Mouse (Mus musculus): ENCODE data around the gene Igfn1. TPM values are rescaled to one million over a fixed set of nuclear protein-coding genes. Genes with fewer than 3 reads are reported as not detected.

Gene Igfn1
- polyA plus RNA-seq, 1 experiment from 2014 or later: not detected

GRCm38 (mm10) chr1:135972576-135972975, 33.6 kb downstream of the Igfn1 start:
- Histone ChIP-seq H3K27ac (no peak overlapping the region), H3K4me3 (ENCODE audit: inconsistent target) (no peak overlapping the region), H3K36me3 (ENCODE audit: inconsistent target) (no peaks in the 10 kb centered on the region), H3K79me2 (ENCODE audit: inconsistent target) (no peaks in the 10 kb centered on the region)
- 94% methylated on average over 3 of the region's 3 CpGs for WGBS (ENCODE audit: missing documents)

- WGBS (ENCODE audit: missing documents): 85% methylated on average over 2 of the region's 2 CpGs
- Histone ChIP-seq H3K79me2 (ENCODE audit: inconsistent target) (no peaks in the 10 kb centered on the region), H3K36me3 (ENCODE audit: inconsistent target) (no peaks in the 10 kb centered on the region), H3K27ac (no peak overlapping the region), H3K4me3 (ENCODE audit: inconsistent target) (no peak overlapping the region)
These were observed 35.7 kb downstream of the Igfn1 start for GRCm38 (mm10) chr1:135970486-135970885.

- H3K79me2 ChIP-seq (ENCODE audit: inconsistent target): no peaks in the 10 kb centered on the region
These were observed 38.4 kb downstream of the Igfn1 start for GRCm38 (mm10) chr1:135967739-135968138.

GRCm38 (mm10) chr1:135964561-135964960, 41.6 kb downstream of the Igfn1 start:
- H3K27ac ChIP-seq: no peak overlapping the region
- no peaks in the 10 kb centered on the region for H3K36me3 ChIP-seq (ENCODE audit: inconsistent target)
- no peak overlapping the region for H3K4me3 ChIP-seq (ENCODE audit: inconsistent target)
- WGBS (ENCODE audit: missing documents): 89% methylated on average over 11 of the region's 11 CpGs
- H3K79me2 ChIP-seq (ENCODE audit: inconsistent target): no peaks in the 10 kb centered on the region

More at GRCm38 (mm10) chr1:135967739-135968138, 38.4 kb downstream of the Igfn1 start:
- H3K27ac ChIP-seq: no peak overlapping the region
- H3K4me3 ChIP-seq (ENCODE audit: inconsistent target): no peak overlapping the region
- WGBS (ENCODE audit: missing documents): 88% methylated on average over 4 of the region's 4 CpGs
- H3K36me3 ChIP-seq (ENCODE audit: inconsistent target): no peaks in the 10 kb centered on the region

GRCm38 (mm10) chr1:135963177-135963576, 43.0 kb downstream of the Igfn1 start:
- 27% methylated on average over 5 of the region's 5 CpGs for WGBS (ENCODE audit: missing documents)
- no peaks in the 10 kb centered on the region for H3K79me2 ChIP-seq (ENCODE audit: inconsistent target)
- H3K4me3 ChIP-seq (ENCODE audit: inconsistent target): no peak overlapping the region
- no peak overlapping the region for H3K27ac ChIP-seq
- H3K36me3 ChIP-seq (ENCODE audit: inconsistent target): no peaks in the 10 kb centered on the region

- Histone ChIP-seq H3K79me2 (ENCODE audit: inconsistent target) (no peaks in the 10 kb centered on the region), H3K27ac (no peak overlapping the region)
- 41% methylated on average over 4 of the region's 4 CpGs for WGBS (ENCODE audit: missing documents)
These were observed 47.7 kb downstream of the Igfn1 start for GRCm38 (mm10) chr1:135958483-135958882.

GRCm38 (mm10) chr1:135948871-135949270, 57.3 kb downstream of the Igfn1 start:
- no peaks in the 10 kb centered on the region for H3K79me2 ChIP-seq (ENCODE audit: inconsistent target)
- H3K27ac ChIP-seq: no peak overlapping the region
- H3K4me3 ChIP-seq (ENCODE audit: inconsistent target): no peak overlapping the region
- no peaks in the 10 kb centered on the region for H3K36me3 ChIP-seq (ENCODE audit: inconsistent target)
- WGBS (ENCODE audit: missing documents): 86% methylated on average over 2 of the region's 2 CpGs

More at GRCm38 (mm10) chr1:135958483-135958882, 47.7 kb downstream of the Igfn1 start:
- Histone ChIP-seq H3K36me3 (ENCODE audit: inconsistent target) (no peaks in the 10 kb centered on the region), H3K4me3 (ENCODE audit: inconsistent target) (no peak overlapping the region)

- H3K79me2 ChIP-seq (ENCODE audit: inconsistent target): no peaks in the 10 kb centered on the region
- no peaks in the 10 kb centered on the region for H3K36me3 ChIP-seq (ENCODE audit: inconsistent target)
- no peak overlapping the region for H3K4me3 ChIP-seq (ENCODE audit: inconsistent target)
- H3K27ac ChIP-seq: no peak overlapping the region
- WGBS (ENCODE audit: missing documents): 30% methylated on average over 4 of the region's 4 CpGs
These were observed 59.9 kb downstream of the Igfn1 start for GRCm38 (mm10) chr1:135946247-135946646.

- 8% methylated on average over 7 of the region's 7 CpGs for WGBS (ENCODE audit: missing documents)
- H3K27ac ChIP-seq: no peak overlapping the region
- H3K79me2 ChIP-seq (ENCODE audit: inconsistent target): no peaks in the 10 kb centered on the region
- H3K4me3 ChIP-seq (ENCODE audit: inconsistent target): no peak overlapping the region
- H3K36me3 ChIP-seq (ENCODE audit: inconsistent target): no peaks in the 10 kb centered on the region
These were observed 60.4 kb downstream of the Igfn1 start for GRCm38 (mm10) chr1:135945711-135946110.

- no peak overlapping the region for H3K27ac ChIP-seq
These were observed 61.4 kb downstream of the Igfn1 start for GRCm38 (mm10) chr1:135944526-135945259.

GRCm38 (mm10) chr1:135943713-135944112, 62.4 kb downstream of the Igfn1 start:
- Histone ChIP-seq H3K27ac (no peak overlapping the region), H3K79me2 (ENCODE audit: inconsistent target) (no peaks in the 10 kb centered on the region), H3K4me3 (ENCODE audit: inconsistent target) (no peak overlapping the region), H3K36me3 (ENCODE audit: inconsistent target) (no peaks in the 10 kb centered on the region)
- 91% methylated on average over 2 of the region's 2 CpGs for WGBS (ENCODE audit: missing documents)

More at GRCm38 (mm10) chr1:135944526-135945259, 61.4 kb downstream of the Igfn1 start:
- 39% methylated on average over 12 of the region's 12 CpGs for WGBS (ENCODE audit: missing documents)
- H3K79me2 ChIP-seq (ENCODE audit: inconsistent target): no peaks in the 10 kb centered on the region
- no peaks in the 10 kb centered on the region for H3K36me3 ChIP-seq (ENCODE audit: inconsistent target)
- H3K4me3 ChIP-seq (ENCODE audit: inconsistent target): no peak overlapping the region

GRCm38 (mm10) chr1:135942116-135942515, 64.0 kb downstream of the Igfn1 start:
- H3K36me3 ChIP-seq (ENCODE audit: inconsistent target): no peaks in the 10 kb centered on the region
- no peak overlapping the region for H3K27ac ChIP-seq
- 50% methylated on average over 7 of the region's 7 CpGs for WGBS (ENCODE audit: missing documents)
- H3K79me2 ChIP-seq (ENCODE audit: inconsistent target): no peaks in the 10 kb centered on the region
- H3K4me3 ChIP-seq (ENCODE audit: inconsistent target): no peak overlapping the region

GRCm38 (mm10) chr1:135941259-135942006, 64.7 kb downstream of the Igfn1 start:
- 81% methylated on average over 6 of the region's 6 CpGs for WGBS (ENCODE audit: missing documents)
- H3K4me3 ChIP-seq (ENCODE audit: inconsistent target): no peak overlapping the region
- H3K27ac ChIP-seq: no peak overlapping the region
- no peaks in the 10 kb centered on the region for H3K79me2 ChIP-seq (ENCODE audit: inconsistent target)
- no peaks in the 10 kb centered on the region for H3K36me3 ChIP-seq (ENCODE audit: inconsistent target)

- Histone ChIP-seq H3K4me3 (ENCODE audit: inconsistent target) (no peak overlapping the region), H3K27ac (no peak overlapping the region), H3K79me2 (ENCODE audit: inconsistent target) (no peaks in the 10 kb centered on the region), H3K36me3 (ENCODE audit: inconsistent target) (no peaks in the 10 kb centered on the region)
- 100% methylated on average over 1 of the region's 1 CpGs for WGBS (ENCODE audit: missing documents)
These were observed 70.1 kb downstream of the Igfn1 start for GRCm38 (mm10) chr1:135936091-135936490.

- no peaks in the 10 kb centered on the region for H3K79me2 ChIP-seq (ENCODE audit: inconsistent target)
- H3K36me3 ChIP-seq (ENCODE audit: inconsistent target): no peaks in the 10 kb centered on the region
- WGBS (ENCODE audit: missing documents): 90% methylated on average over 18 of the region's 18 CpGs
- H3K27ac ChIP-seq: no peak overlapping the region
- H3K4me3 ChIP-seq (ENCODE audit: inconsistent target): no peak overlapping the region
These were observed 72.3 kb downstream of the Igfn1 start for GRCm38 (mm10) chr1:135933704-135934293.
